Mouse (Mus musculus) embryonic facial prominence, embryonic 11.5 days (tissue): ENCODE data around the gene Meiob. TPM values are rescaled to one million over a fixed set of nuclear protein-coding genes. Genes with fewer than 3 reads are reported as not detected.

Source experiments
- ATAC-seq: fragments of 200-750 bp; cut with Nextera tagmentation; replicated peaks from 2 replicates; pipeline ENCODE4 v1.8.0; 2017; ENCODE audit warnings: low read depth; ENCODE audit not compliant: insufficient number of reproducible peaks, low FRiP score, low TSS enrichment
- DNase-seq: peaks from one replicate; pipeline ENCODE4 v3.0.0-alpha.2; 2015; ENCODE audit warnings: low spot score
- H3K27ac ChIP-seq: fragments of 300-500 bp; sonication (generic); replicated peaks from 2 replicates; pipeline ENCODE4 v1.5.1; 2014; ENCODE audit warnings: mild to moderate bottlenecking, low read depth, low read length, control low read depth
- H3K27me3 ChIP-seq: fragments of 300-500 bp; sonication (generic); 2 replicates; pipeline ENCODE4 v1.6.1; 2014; ENCODE audit warnings: mild to moderate bottlenecking, low read length, moderate library complexity, mixed read lengths; ENCODE audit not compliant: control insufficient read depth, insufficient read depth
- H3K36me3 ChIP-seq: fragments of 300-500 bp; sonication (generic); replicated peaks from 2 replicates; pipeline ENCODE4 v1.6.1; 2014; ENCODE audit warnings: low read depth, mild to moderate bottlenecking, low read length, moderate library complexity, mixed read lengths; ENCODE audit not compliant: control insufficient read depth, insufficient read depth
- H3K4me1 ChIP-seq: fragments of 300-500 bp; sonication (generic); 2 replicates; pipeline ENCODE4 v1.6.1; 2014; ENCODE audit warnings: low read length, mixed read lengths; ENCODE audit not compliant: control insufficient read depth, insufficient read depth
- H3K4me2 ChIP-seq: fragments of 300-500 bp; sonication (generic); 2 replicates; pipeline ENCODE4 v1.6.1; 2014; ENCODE audit warnings: low read depth, mild to moderate bottlenecking, control low read depth, low read length, moderate library complexity
- H3K4me3 ChIP-seq: fragments of 300-500 bp; sonication (generic); 2 replicates; pipeline ENCODE4 v1.5.1; 2014; ENCODE audit warnings: low read depth, low read length, control low read depth
- H3K9ac ChIP-seq: fragments of 300-500 bp; sonication (generic); replicated peaks from 2 replicates; pipeline ENCODE4 v1.6.1; 2014; ENCODE audit warnings: mild to moderate bottlenecking, control low read depth, low read length
- H3K9me3 ChIP-seq: fragments of 300-500 bp; sonication (generic); replicated peaks from 2 replicates; pipeline ENCODE4 v1.6.1; 2016; ENCODE audit warnings: mild to moderate bottlenecking, low read length, inconsistent platforms, mixed read lengths; ENCODE audit not compliant: control insufficient read depth
- WGBS: fragments of 180-500 bp; shearing (Covaris S2); extraction: QIAGEN DNeasy Blood & Tissue Kit; methylation state at CpG from one replicate; pipeline ENCODE4 v1.1.7; 2014; 5-methylcytosine and 5-hydroxymethylcytosine counted together
- polyA plus RNA-seq: library from polyadenylated mRNA; unstranded; fragments of >200 nt; fragmentation: Nextera tagmentation; extraction: Ambion mirVana; gene quantifications from 2 replicates; pipeline ENCODE4 v1.2.1, GENCODE M21; 2014

The Meiob gene
- polyA plus RNA-seq, 1 experiment from 2014 or later = not detected

DNA sequence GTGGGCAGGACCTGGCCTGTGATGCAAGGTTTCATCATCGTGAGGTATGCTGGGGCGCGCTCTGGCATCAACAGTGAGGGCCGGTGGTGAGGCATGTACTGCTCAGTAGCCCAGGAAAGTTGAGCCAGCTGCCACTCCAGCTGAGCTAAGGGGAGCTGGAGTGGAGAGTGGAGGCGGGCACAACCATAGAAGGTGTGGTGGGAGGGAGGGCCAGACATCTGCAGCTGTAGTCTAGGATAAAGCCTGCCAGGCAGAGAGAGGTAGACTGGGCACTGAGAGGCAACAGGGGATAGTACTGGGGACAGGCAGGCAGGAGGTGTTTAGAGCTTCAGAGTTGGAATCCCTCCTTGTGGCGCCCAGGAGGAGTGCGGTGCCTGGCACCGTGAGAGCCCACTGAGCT lies 56.0 kb downstream of the Meiob start:
- H3K9me3 ChIP-seq = no peaks in the 10 kb centered on the region
- DNase-seq (no peak), ATAC-seq (no peak)
- H3K4me2 ChIP-seq = no peak overlapping the region
- no peak overlapping the region for H3K4me3 ChIP-seq
- no peaks in the 10 kb centered on the region for H3K4me1 ChIP-seq
- H3K9ac ChIP-seq = no peak overlapping the region
- H3K36me3 ChIP-seq = peaks cover 3% of the 10 kb centered on the region
- 92% methylated on average over 8 of the region's 8 CpGs for WGBS
- H3K27ac ChIP-seq = no peak overlapping the region
- H3K27me3 ChIP-seq = no peaks in the 10 kb centered on the region

DNA sequence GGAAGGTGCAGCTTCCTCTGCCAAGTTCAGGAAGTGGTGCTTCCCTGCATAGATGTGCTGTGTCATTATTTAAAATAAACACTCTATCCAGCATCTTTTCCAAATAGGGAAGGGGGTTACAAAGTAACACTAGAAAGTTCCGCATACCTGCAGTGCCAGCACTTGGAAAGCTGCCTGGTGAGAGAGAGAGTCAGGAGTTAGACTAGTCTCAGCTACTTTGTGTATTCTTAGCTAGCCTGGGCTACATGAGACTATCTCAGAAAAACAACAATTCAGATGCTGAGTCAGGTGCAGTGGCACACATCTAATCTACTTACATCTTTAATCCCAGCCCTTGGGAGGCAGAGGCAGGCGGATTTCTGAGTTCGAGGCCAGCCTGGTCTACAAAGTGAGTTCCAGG lies 57.7 kb downstream of the Meiob start:
- no peak for ATAC-seq
- 96% methylated on average over 3 of the region's 3 CpGs for WGBS
- H3K27ac ChIP-seq = no peak overlapping the region
- H3K9ac ChIP-seq = no peak overlapping the region
- H3K4me2 ChIP-seq = no peak overlapping the region
- no peak overlapping the region for H3K4me3 ChIP-seq
- no peak for DNase-seq
- no peaks in the 10 kb centered on the region for H3K4me1 ChIP-seq
- no peaks in the 10 kb centered on the region for H3K9me3 ChIP-seq
- H3K27me3 ChIP-seq = no peaks in the 10 kb centered on the region
- H3K36me3 ChIP-seq = peaks cover 3% of the 10 kb centered on the region

DNA sequence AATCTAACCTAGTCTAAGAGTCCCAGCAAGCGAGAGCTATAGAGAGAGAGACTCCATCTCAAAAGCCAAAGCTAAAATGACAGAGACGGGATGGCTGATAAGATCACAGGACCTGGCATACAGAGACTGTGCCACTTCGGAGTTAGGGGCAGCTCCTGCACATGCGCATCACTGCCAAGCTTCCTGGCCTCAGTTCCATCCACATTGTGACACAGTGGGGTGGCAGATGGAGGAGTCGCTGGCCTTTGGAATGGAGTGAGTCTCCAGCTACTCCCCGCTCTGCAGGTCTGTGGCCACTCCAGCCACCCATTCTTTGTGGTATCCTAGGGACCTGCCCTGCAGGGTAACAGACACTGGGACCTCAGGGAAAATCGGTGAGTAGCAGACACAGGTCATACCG lies 61.7 kb downstream of the Meiob start, which contains the start of gene Igfals:
Igfals (plus strand) TSS at position 222 of the 400 bp plus-strand sequence.
- no peak for ATAC-seq

DNA sequence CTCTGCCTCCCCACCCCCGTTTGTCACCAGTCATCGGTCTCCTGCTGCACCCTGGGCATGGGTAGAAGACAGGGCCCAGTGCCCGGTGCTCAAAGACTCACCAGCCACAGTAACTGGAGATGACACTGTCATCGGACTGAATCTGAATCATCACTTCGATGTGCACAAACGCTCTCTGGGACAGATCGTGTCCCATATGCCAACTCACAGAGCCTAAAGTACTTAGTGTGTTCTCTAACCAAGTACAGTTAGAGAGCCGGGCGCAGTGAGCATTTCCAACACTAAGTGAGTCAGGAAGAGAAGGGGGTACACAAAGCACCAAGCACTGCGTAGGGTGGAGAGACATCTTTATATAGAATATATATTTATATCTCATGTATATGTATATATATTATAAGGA lies 63.8 kb downstream of the Meiob start:
- no peak for DNase-seq
- Histone ChIP-seq H3K27me3 (no peaks in the 10 kb centered on the region), H3K9ac (no peak overlapping the region), H3K4me1 (no peaks in the 10 kb centered on the region), H3K36me3 (no peaks in the 10 kb centered on the region), H3K4me2 (no peak overlapping the region), H3K9me3 (no peaks in the 10 kb centered on the region), H3K27ac (no peak overlapping the region), H3K4me3 (no peak overlapping the region)
- no peak for ATAC-seq
- WGBS = 88% methylated on average over 10 of the region's 10 CpGs

More for the DNA sequence above, 61.7 kb downstream of the Meiob start, which contains the start of gene Igfals:
- Histone ChIP-seq H3K36me3 (peaks cover 3% of the 10 kb centered on the region), H3K27me3 (no peaks in the 10 kb centered on the region), H3K9me3 (no peaks in the 10 kb centered on the region), H3K4me1 (no peaks in the 10 kb centered on the region), H3K4me3 (no peak within 1 kb of the TSS), H3K27ac (no peak within 1 kb of the TSS), H3K4me2 (no peak within 1 kb of the TSS), H3K9ac (no peak within 1 kb of the TSS)
- 86% methylated on average over 8 of the region's 8 CpGs for WGBS
- no peak for DNase-seq

DNA sequence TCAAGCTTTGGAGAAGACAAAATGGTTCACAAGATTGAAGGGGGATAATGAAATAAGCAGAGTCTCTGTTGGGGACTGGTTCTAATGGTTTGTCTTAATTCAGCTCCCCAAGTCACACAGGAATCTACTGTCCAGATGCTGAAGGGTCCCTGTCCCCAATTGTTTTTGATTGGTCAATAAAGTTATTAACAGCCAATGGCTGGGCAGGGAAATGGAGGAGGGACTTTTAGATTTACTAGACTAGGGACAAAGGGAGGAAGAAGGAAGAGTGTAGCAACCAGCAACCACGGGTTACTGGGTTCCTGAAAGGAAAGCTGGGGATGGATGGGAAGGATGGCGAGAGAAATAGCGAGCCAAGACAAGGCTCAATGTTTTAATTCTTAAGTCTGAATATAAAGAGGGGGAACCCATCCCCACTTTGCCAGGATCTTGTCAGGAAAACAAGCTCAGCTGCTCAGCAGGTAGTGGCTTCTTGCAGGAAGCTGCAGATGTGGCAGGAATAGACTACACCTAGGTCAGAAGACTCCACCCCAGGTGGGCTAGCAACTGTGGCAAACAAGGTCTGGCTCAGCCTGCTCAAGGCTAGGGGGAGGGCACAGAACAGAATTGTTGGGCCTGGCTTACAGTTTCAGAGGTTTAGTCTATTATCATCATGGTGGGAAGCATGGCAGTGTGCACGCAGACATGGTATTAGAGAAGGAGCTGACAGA lies 69.8 kb downstream of the Meiob start:
- Histone ChIP-seq H3K9ac (no peak overlapping the region), H3K4me2 (no peak overlapping the region), H3K9me3 (no peaks in the 10 kb centered on the region), H3K27ac (no peak overlapping the region), H3K27me3 (no peaks in the 10 kb centered on the region), H3K36me3 (no peaks in the 10 kb centered on the region), H3K4me3 (no peak overlapping the region), H3K4me1 (no peaks in the 10 kb centered on the region; the same call in 1 of the 2 replicates)
- ATAC-seq = no peak
- DNase-seq = no peak
- WGBS = 52% methylated on average over 4 of the region's 4 CpGs

DNA sequence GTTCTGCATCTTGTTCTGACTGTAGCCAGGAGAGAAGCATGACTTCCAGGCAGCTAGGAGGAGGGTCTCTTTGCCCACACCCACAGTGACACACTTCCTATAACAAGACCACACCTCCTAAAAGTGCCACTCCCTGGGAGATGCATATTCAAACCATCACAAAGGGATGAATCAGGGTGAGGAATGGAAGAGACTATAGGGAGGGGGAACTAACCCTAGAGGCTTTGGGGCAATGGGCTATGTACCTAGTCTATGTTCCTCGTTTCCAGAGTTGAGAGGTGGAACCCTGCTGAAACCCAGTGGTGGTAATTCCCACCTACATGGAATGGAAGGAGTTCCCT lies 70.3 kb downstream of the Meiob start:
- Histone ChIP-seq H3K36me3 (no peaks in the 10 kb centered on the region), H3K4me1 (no peaks in the 10 kb centered on the region; the same call in 1 of the 2 replicates), H3K4me3 (no peak overlapping the region), H3K4me2 (no peak overlapping the region), H3K27ac (no peak overlapping the region), H3K9ac (no peak overlapping the region), H3K9me3 (no peaks in the 10 kb centered on the region), H3K27me3 (no peaks in the 10 kb centered on the region)
- DNase-seq (no peak), ATAC-seq (no peak)
- WGBS = 53% methylated on average over 1 of the region's 1 CpGs

DNA sequence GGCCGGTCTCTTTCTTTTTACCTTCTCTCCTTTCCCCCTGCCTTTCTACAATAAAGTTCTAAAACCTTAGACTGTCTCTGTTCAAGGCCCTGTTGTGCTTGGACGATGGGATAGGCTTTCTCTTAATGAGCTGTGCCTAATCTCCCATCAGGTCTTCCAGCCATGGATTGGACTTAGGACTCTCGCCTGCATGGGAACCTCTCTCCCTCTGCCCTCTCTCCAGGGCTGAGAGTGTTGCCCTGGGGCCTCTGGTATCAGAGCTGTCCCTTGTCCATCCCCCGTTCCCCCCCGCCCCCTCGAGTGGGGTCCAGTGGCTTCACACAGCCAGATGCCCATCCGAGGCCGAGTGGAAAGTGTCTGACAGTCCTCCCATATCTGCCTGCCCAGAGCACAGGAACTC lies 70.9 kb downstream of the Meiob start:
- no peaks in the 10 kb centered on the region for H3K9me3 ChIP-seq
- no peaks in the 10 kb centered on the region for H3K27me3 ChIP-seq
- no peaks in the 10 kb centered on the region; the same call in 1 of the 2 replicates for H3K4me1 ChIP-seq
- H3K4me2 ChIP-seq = no peak overlapping the region
- H3K27ac ChIP-seq = no peak overlapping the region
- H3K36me3 ChIP-seq = no peaks in the 10 kb centered on the region
- H3K9ac ChIP-seq = no peak overlapping the region
- WGBS = 82% methylated on average over 8 of the region's 8 CpGs
- ATAC-seq = no peak
- no peak for DNase-seq
- no peak overlapping the region for H3K4me3 ChIP-seq

DNA sequence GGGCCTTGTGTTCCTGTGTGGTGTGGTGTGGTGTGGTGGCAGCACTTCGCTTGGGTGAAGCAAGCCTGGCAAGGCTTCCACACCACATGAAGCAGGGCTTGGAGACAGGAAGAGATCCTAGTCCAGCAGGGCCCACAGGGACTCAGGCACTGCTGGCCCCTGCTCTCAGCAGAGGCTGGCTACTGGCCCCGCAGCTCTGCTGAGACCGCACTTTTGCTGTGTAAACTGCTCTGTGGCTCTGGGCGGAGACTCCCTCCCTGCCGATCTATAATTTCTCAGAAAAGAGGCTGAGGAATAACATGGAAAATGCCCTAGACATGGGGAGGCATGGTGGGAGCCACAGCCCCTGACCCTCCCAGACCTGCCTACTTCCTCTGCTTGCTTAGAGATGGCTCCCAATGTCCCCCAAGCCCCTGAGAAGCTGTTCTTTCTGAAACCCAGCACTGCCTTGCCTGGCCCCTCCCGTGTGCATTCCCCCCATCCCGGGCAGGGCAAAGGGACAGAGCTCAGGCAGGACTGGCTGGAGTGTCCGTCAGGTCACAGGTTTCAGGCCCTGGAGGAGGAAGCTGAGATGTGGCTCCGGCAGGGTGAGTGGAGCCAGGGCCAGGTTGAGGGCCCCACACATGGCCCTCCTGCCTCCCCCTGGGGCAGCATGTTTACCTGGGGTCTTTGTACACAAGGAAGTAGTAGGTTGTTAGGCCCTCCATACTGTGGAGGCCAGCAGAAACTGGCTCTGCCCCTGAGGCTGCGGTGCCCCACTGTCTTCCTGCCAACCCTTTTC lies 73.4 kb downstream of the Meiob start:
- no peaks in the 10 kb centered on the region for H3K9me3 ChIP-seq
- H3K27me3 ChIP-seq = no peaks in the 10 kb centered on the region
- no peak overlapping the region for H3K27ac ChIP-seq
- DNase-seq (no peak), ATAC-seq (peak; percentile 17; the same call in 1 of the 2 replicates)
- peak overlapping the region; percentile 22 for H3K9ac ChIP-seq
- no peaks in the 10 kb centered on the region; the same call in 1 of the 2 replicates for H3K4me1 ChIP-seq
- H3K4me2 ChIP-seq = no peak overlapping the region
- 55% methylated on average over 10 of the region's 10 CpGs for WGBS
- H3K36me3 ChIP-seq = no peaks in the 10 kb centered on the region
- H3K4me3 ChIP-seq = no peak overlapping the region
